Mouse (Mus musculus) cerebellum, adult 2 months (tissue): Measurements from ENCODE around the gene Ammecr1.

ENCODE experiments used
- CTCF ChIP-seq: fragments of 200-500 bp; IDR thresholded peaks from 2 replicates; pipeline ENCODE4 v1.5.1; 2011; ENCODE audit warnings: low read depth, mild to moderate bottlenecking, control low read depth, low read length, moderate library complexity, borderline replicate concordance; ENCODE audit not compliant: insufficient read depth
- POLR2A ChIP-seq: fragments of 200-500 bp; IDR thresholded peaks from 2 replicates; pipeline ENCODE4 v1.6.1; 2011; ENCODE audit warnings: low read length, control low read depth, borderline replicate concordance; ENCODE audit not compliant: insufficient read depth

DNA sequence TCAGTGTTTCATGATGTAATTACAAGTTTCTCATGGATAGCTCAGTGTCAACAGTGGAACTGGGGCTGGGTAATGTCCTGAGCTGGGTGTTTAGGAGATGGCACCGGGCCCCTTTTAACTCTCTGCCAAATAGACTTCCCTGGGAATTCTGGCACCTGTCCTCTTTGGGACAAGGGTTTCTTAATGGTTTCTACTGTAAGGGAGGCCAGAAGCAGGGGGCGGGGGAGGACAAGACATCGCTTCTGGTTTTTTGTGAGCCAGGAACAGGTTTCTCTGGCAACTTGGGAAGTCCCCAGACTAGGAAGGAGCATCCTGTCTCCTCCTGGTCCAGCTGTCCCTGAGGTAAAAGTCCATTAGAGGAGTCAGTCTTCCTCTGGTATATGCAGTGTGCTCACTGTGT is 129.2 kb downstream of the Ammecr1 start:
- no peak for TF ChIP-seq POLR2A
- no peak for TF ChIP-seq CTCF
